Mouse (Mus musculus) left cerebral cortex, adult 11 months (tissue): Measurements from ENCODE around the gene Tmx4.
A peak's percentile ranks its signal among the peaks of the same experiment; 100 is the strongest.
"Not testable (repeated sequence)": the region's sequence is repeated elsewhere in the genome, so short reads cannot be mapped to it uniquely, and the experiment has no call there.

Experiments used
- DNase-seq: peaks from one replicate; pipeline ENCODE4 v3.0.0; 2022; ENCODE audit warnings: low spot score

The Tmx4 gene

GRCm38 (mm10) chr2:134643514-134644300 lies at the start of gene Tmx4:
Gene Tmx4 (minus strand): TSS chr2:134644145.
- peak; percentile 96 for DNase-seq

- no peak for DNase-seq
Observed at GRCm38 (mm10) chr2:134692125-134692524, 48.2 kb upstream of the Tmx4 start.

GRCm38 (mm10) chr2:134691055-134691454 lies 47.1 kb upstream of the Tmx4 start:
- no peak for DNase-seq

GRCm38 (mm10) chr2:134682326-134682725 lies 38.4 kb upstream of the Tmx4 start:
- no peak for DNase-seq

- peak; percentile 36 for DNase-seq
Observed at GRCm38 (mm10) chr2:134681271-134681961, 37.5 kb upstream of the Tmx4 start.

GRCm38 (mm10) chr2:134679567-134679966 lies 35.6 kb upstream of the Tmx4 start:
- no peak for DNase-seq

- no peak for DNase-seq
Observed at GRCm38 (mm10) chr2:134675465-134675864, 31.5 kb upstream of the Tmx4 start.

GRCm38 (mm10) chr2:134673604-134674003 lies 29.7 kb upstream of the Tmx4 start:
- no peak for DNase-seq

GRCm38 (mm10) chr2:134656477-134656876 lies 12.5 kb upstream of the Tmx4 start:
- DNase-seq, result no peak

- DNase-seq, result no peak
Observed at GRCm38 (mm10) chr2:134654668-134655067, 10.7 kb upstream of the Tmx4 start.

GRCm38 (mm10) chr2:134652759-134653158 lies 8.8 kb upstream of the Tmx4 start:
- no peak for DNase-seq

GRCm38 (mm10) chr2:134648999-134649398 lies 5.1 kb upstream of the Tmx4 start:
- peak; percentile 27 for DNase-seq

- DNase-seq, result no peak
Observed at GRCm38 (mm10) chr2:134645752-134646151, 1.8 kb upstream of the Tmx4 start.

- no peak for DNase-seq
Observed at GRCm38 (mm10) chr2:134645166-134645565, 1.2 kb upstream of the Tmx4 start.

- DNase-seq, result no peak
Observed at GRCm38 (mm10) chr2:134644301-134644912, 462 bp upstream of the Tmx4 start.

- DNase-seq, result no peak
Observed at GRCm38 (mm10) chr2:134642377-134642776, 1.6 kb downstream of the Tmx4 start.

GRCm38 (mm10) chr2:134641372-134641771 lies 2.6 kb downstream of the Tmx4 start:
- DNase-seq, result no peak

GRCm38 (mm10) chr2:134640398-134640797 lies 3.5 kb downstream of the Tmx4 start:
- no peak for DNase-seq

- DNase-seq, result not testable (repeated sequence)
Observed at GRCm38 (mm10) chr2:134628541-134628940, 15.4 kb downstream of the Tmx4 start.

GRCm38 (mm10) chr2:134604935-134605334 lies 39.0 kb downstream of the Tmx4 start:
- no peak for DNase-seq

- DNase-seq, result no peak
Observed at GRCm38 (mm10) chr2:134591081-134591694, 52.8 kb downstream of the Tmx4 start.

GRCm38 (mm10) chr2:134585243-134585642 lies 58.7 kb downstream of the Tmx4 start:
- DNase-seq, result no peak

- no peak for DNase-seq
Observed at GRCm38 (mm10) chr2:134559422-134559821, 84.5 kb downstream of the Tmx4 start.
